Mouse (Mus musculus): ENCODE measurements at regions not wholly inside any gene's neighbourhood (a gene's known extent, or its start where the extent isn't known, plus 50 kb on each side); places are given as distances from the start of the nearest gene placed in this dataset.

- no peak for DNase-seq (ENCODE audit: low spot score in 2 of 2)
Observed at GRCm38 (mm10) chr8:26883770-26884169, 93.4 kb upstream of the Zfp703 start.

- DNase-seq (ENCODE audit: low spot score in 2 of 2): no peak
Observed at GRCm38 (mm10) chr8:26884350-26884749, 92.8 kb upstream of the Zfp703 start.

- no peak for DNase-seq (ENCODE audit: low spot score in 2 of 2)
Observed at GRCm38 (mm10) chr8:26885365-26885764, 91.8 kb upstream of the Zfp703 start.

- no peak for DNase-seq (ENCODE audit: low spot score in 2 of 2)
Observed at GRCm38 (mm10) chr8:26886783-26887486, 90.2 kb upstream of the Zfp703 start.

GRCm38 (mm10) chr8:26887551-26887950 is 89.6 kb upstream of the Zfp703 start:
- no peak for DNase-seq (ENCODE audit: low spot score in 2 of 2)

- no peak for DNase-seq (ENCODE audit: low spot score in 2 of 2)
Observed at GRCm38 (mm10) chr8:26888050-26888449, 89.1 kb upstream of the Zfp703 start.

- DNase-seq (ENCODE audit: low spot score in 2 of 2): peak in 1 of 2 experiments; percentile 37
Observed at GRCm38 (mm10) chr8:26891881-26892280, 85.2 kb upstream of the Zfp703 start.

GRCm38 (mm10) chr8:26892380-26892779 is 84.7 kb upstream of the Zfp703 start:
- no peak for DNase-seq (ENCODE audit: low spot score in 2 of 2)

GRCm38 (mm10) chr8:26895867-26896266 is 81.3 kb upstream of the Zfp703 start:
- DNase-seq (ENCODE audit: low spot score in 2 of 2): no peak

- no peak for DNase-seq (ENCODE audit: low spot score in 2 of 2)
Observed at GRCm38 (mm10) chr8:26903289-26903688, 73.8 kb upstream of the Zfp703 start.

GRCm38 (mm10) chr8:26906257-26906656 is 70.9 kb upstream of the Zfp703 start:
- no peak for DNase-seq (ENCODE audit: low spot score in 2 of 2)

GRCm38 (mm10) chr8:26907347-26908170 is 69.6 kb upstream of the Zfp703 start:
- no peak for DNase-seq (ENCODE audit: low spot score in 2 of 2)

- DNase-seq (ENCODE audit: low spot score in 2 of 2): no peak
Observed at GRCm38 (mm10) chr8:26910186-26910585, 66.9 kb upstream of the Zfp703 start.

- DNase-seq (ENCODE audit: low spot score in 2 of 2): no peak
Observed at GRCm38 (mm10) chr8:26913562-26914529, 63.3 kb upstream of the Zfp703 start.

- DNase-seq (ENCODE audit: low spot score in 2 of 2): no peak
Observed at GRCm38 (mm10) chr8:26915731-26916130, 61.4 kb upstream of the Zfp703 start.

- DNase-seq (ENCODE audit: low spot score in 2 of 2): no peak
Observed at GRCm38 (mm10) chr8:26921531-26922177, 55.5 kb upstream of the Zfp703 start.

- no peak for DNase-seq (ENCODE audit: low spot score in 2 of 2)
Observed at GRCm38 (mm10) chr8:26922178-26922540, 55.0 kb upstream of the Zfp703 start.

GRCm38 (mm10) chr8:26923166-26923565 is 54.0 kb upstream of the Zfp703 start:
- no peak for DNase-seq (ENCODE audit: low spot score in 2 of 2)
